Mouse (Mus musculus): ENCODE data around the gene Lmtk2.

Gene Lmtk2

DNA sequence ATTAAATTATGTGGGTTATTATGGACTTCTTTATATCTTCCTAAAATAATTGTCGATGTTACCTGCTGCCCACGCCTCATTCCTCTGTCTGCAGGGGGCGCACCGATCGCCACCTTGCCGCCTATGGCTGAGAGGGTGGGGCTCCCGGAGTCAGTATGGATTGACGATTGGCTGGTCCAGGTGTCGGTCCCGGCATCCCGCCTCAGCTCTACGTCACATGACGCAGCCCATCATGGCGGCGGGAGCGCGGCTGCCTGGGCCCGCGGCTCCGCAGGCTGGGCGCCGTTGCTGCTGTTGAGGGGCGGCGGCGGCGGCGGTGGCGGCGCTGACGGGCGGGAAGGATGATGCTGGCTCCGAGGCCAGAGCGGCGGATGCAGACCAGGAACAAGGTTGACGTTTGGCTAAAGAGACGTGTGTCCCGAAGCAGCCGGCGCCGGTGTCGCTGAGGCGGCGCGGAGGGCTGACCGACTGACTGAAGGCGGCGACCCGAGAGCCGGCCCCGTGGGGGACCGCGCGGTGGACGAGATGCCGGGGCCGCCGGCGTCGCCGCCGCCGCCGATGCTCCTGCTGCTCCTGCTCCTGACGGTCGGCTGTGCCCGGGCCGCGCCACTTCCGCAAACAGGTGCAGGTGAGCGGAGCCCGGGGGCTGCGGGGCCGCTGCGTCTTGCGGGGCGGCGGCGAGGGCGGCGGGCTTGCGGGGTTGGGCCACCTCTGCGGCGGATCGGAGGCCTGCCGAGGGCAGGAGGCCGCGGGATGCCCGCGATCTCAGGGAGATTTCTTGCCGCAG, at the start of gene Lmtk2:
TSS of gene Lmtk2 (plus strand) at position 288 of the 787 bp plus-strand sequence.
- DNase-seq (ENCODE audit: low read depth, low spot score), result peak; percentile 86

DNA sequence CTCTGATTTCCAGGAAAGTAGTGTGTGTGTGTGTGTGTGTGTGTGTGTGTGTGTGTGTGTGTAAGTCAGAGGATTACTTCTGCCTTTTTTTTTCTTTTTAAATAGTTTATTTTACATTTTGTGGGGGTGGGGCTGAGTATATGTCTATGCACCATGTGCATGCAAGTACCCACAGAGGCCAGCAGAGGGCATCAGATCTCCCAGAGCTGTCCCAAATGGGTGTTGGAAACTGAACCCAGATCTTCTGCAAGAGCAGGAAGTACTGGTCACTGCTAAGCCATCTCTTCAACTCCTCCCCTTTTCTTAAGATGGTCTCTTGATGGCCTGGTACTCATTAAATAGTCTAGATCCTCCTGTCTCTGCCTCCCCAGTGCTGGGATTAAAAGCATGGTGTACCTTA, 49.0 kb upstream of the Lmtk2 start:
- DNase-seq (ENCODE audit: low read depth, low spot score), result no peak

DNA sequence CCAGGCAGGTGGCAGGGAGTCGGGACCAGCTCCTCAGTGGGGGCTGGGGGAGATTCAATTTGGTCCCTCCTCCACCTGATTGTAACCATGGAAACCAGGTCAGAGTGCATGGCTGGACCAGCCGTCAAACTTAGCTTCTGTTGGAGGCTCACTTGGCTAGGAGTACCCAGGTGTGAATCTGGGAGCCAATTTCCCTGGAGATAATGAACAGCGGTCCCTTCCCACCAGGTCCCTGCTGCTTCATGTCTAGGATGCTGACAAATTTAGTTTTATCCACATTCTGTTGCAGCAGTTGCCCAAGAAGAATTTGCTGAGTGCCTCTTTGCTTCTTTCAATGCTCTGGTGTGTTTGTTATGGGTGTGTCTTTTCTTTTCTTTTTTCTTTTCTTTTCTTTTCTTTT, 46.8 kb upstream of the Lmtk2 start:
- DNase-seq (ENCODE audit: low read depth, low spot score), result no peak

DNA sequence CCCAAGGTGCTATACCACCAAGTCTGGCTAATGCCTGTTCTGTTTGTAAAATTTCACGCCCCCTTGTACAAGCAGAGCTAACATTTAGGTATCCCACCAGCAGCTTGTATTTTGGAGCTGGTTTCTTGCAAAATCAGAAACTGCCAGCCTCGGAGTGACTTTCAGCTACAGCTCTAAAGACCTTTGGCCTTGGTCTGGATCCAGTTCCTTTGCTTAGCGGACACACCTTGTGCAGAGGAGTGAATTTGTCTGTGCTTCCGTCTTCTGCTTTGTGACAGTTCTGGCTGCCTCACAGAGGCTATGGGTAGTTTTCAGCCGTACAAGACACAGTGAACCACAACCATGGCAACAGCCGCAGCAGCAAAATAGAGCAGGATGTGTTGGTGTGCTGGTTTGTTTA, 45.9 kb upstream of the Lmtk2 start:
- no peak for DNase-seq (ENCODE audit: low read depth, low spot score)

DNA sequence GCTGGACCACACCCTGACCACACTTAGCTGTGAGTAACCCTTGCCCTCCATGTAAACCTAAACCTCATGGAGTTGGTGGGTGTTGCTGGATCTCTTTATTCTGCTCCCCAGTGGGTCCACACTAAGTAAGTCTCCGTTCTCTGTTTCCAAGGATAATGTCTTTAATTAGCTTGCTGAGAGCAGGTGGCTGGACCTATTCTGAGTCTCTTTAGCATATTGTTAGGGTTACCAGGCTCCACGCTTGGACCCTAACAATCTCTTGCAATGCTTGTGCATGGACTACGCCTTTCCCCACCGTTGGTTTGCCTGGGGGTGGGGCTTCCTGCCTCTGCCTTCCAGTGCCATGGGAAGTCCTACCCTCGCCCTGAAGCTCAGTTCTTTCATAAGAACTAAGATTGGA, 36.1 kb upstream of the Lmtk2 start:
- no peak for DNase-seq (ENCODE audit: low read depth, low spot score)

DNA sequence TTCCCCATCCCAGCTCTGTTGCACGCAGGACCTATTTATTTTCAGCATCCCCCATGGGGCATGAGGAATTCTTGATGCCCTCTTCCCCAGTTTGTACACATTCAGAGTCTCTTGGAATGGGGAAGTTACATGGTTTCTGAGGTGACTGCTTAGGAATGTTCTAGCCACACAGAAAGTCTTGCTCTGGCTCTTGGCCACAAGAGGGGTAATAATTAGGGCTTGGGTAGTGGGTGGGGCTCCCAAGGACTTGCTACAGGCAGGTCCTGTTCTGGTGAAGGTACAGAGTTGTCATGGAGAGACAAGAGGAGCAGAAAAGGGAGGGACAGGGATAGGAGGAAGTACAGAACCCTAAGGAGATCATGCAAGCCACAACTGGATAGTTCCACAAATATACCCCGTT, 34.2 kb upstream of the Lmtk2 start:
- no peak for DNase-seq (ENCODE audit: low read depth, low spot score)

DNA sequence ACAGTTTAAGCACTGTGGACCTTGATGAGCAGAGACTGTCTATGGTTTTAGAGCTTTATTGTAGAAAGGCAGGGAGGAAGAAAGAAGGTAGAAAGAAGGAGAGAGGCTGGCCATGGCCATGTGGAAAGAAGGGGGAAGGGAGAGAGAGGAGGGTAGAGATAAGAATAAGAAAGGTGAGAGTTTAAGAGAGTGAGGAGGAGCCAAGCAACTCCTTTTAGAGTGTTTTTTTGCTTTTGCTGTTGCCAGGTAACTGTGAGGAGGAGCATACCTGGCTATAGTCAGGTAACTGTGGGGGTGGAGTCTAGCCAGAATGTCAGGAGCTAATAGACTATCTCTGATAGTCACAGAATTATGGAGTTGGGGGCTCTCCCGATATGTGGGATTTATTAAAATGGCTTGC, 30.2 kb upstream of the Lmtk2 start:
- no peak for DNase-seq (ENCODE audit: low read depth, low spot score)

DNA sequence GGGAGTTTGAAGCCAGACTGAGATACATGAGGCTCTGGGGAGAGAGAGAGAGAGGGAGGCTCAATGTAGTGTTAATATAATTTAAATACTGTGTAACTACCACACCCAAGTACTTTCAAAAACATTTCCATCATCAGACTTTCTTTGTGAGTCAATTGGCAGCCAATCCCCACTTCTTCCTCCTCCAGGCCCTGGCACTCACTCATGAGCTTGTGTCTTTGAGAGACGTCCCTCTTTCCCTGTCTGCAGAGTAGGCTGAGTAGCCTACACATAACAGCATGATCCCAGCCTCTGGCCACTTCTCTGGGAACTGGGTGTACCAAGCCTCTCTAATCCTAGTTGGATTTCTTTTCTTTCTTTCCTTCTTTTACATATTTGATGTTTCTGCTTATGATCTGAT, 29.0 kb upstream of the Lmtk2 start:
- no peak for DNase-seq (ENCODE audit: low read depth, low spot score)

DNA sequence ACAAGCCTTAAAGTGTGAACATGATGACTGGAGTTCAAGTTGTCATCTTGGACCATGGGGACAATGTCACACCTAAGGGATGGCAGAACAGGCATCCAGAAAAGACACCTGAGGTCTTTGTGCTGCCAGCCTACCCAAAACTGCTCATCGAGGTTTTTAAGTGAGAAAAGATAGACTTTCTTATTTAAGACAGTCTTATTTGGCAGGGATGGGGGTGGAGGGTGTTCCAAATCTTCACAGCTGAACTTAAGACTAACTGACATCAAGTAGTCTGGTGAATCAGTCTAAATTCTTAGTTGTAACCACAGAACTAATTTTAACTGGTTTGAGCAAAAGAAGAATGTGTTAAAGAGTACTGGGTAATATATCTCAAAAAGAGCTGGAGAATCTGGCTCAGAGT, 22.7 kb upstream of the Lmtk2 start:
- no peak for DNase-seq (ENCODE audit: low read depth, low spot score)

DNA sequence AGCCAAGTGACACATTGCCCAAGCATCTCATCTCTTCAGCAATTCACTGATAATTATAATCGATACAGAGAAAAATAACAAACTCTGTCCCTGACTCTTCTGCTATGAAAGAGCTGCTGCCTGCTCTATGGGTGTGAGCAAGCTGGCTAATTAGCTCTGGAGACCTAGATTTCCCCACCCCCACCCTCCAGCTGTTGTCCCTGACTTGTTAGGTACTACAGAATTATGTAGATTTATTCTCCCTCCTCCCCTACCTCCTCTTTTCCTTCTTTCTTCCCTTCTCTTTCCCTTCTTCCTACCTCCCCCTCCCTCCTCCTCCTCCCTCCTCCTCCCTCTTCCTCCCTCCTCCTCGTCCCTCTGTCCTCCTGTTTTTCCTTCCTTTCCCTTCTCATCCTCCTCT, 19.4 kb upstream of the Lmtk2 start:
- no peak for DNase-seq (ENCODE audit: low read depth, low spot score)

DNA sequence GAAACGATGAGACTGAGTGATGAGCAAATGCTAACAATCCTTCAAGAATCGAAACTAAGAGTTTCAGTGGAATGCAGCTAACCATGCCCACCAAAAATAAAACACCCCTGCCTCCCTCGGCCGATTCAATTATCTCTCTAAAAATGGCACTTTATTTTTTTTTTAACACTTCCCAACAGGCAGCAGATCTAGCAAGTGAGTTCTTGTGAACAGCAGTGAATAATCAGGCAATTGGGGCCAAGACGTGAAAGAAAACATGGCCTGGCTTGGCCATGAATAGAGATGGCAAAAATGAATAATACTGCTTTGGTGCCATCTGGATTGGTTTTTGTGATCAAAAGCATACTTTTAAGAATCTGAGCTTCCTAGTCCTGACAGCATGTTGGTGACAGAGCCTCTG, 18.2 kb upstream of the Lmtk2 start:
- DNase-seq (ENCODE audit: low read depth, low spot score), result peak; percentile 37

DNA sequence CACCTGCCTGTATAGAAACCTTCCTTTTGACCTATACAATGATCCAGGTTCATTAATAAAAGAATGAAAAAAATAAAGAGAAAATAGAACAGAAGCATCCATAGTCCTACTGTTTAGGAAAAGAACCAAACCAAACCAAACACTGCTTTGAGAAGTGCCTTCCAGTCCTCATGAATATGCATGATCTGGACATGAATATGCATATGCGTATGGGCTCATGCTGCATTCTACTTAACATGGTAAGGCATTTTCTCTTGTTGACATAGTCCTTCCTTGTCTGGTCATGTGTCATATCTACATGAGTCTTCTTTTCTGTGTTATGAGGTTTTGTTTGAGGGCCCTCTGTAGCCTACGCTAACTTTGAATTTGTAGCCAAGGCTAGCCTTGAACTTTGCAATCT, 16.7 kb upstream of the Lmtk2 start:
- no peak for DNase-seq (ENCODE audit: low read depth, low spot score)

DNA sequence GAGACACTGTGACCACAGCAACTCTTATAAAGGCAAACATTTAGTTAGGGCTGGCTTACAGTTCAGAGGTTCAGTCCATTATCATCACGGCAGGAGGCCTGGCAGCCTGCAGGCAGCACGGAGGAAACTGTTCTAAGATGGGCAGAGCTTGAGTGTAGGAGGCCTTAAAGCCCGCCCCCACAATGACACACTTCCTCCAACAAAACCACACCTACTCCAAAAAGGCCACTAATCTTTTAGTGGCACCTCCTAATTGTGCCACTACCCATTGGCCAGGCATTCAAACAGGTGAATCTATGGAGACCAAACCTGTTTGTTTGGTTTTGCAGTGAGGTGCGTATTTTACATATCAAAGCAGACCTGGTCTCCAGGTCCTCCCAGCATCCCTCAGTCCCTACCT, 16.0 kb upstream of the Lmtk2 start:
- DNase-seq (ENCODE audit: low read depth, low spot score), result no peak

DNA sequence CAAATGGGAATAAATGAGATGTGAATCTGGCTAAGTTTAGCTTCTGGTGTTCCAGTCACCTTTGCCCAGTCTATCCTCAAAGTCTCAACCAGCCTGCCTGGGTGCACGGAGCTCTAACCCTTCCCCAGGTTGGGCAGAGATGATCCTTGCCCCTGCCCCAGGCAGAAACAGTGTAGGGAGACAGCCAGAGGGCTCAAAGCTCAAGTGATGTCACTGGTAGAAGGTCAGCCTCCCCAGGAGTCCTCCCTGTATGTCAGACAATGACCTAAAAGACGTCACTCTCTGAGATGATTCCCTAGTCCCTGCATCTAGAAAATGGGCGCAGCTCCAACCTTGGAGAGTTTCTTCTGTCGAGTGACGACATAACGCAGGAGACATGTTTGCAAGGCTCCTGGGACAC, 14.5 kb upstream of the Lmtk2 start:
- DNase-seq (ENCODE audit: low read depth, low spot score), result no peak

DNA sequence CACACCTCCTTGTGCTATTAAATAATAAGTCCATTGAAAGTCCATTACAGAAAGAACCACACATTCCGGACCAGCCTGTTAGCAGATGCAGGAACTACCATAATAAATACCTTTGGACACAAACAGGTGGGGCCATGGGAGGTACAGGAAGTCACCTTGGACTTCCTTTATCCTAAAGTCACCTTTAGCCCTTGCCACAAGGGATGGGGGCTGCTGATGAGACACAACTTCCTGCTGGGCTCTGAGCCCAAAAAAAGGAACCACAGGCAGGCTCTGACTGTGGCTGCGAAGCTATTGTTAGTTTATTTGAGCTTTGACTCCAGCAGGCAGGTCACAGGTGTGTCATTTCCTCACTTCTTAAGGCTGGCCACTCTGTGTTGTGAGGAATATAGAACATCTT, 13.7 kb upstream of the Lmtk2 start:
- no peak for DNase-seq (ENCODE audit: low read depth, low spot score)

DNA sequence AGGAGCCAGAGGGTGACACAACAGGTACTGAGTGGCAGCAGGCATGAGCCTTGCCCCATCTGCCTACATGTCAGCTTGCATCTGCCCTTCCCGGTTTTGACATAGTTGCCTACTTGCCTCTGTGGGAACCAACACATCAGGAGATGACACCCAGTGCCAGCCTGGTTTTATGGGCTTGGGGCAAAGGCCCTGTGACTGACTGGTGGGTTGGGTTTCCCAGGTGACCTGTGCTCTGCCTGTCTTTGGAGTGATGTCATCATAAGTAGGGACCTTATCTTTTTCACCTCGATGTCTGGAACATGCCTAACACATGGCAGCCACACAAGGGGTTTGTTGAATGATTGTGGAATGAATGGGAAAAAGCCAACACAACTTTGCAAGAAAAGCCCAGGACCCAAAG, 11.9 kb upstream of the Lmtk2 start:
- no peak for DNase-seq (ENCODE audit: low read depth, low spot score)

DNA sequence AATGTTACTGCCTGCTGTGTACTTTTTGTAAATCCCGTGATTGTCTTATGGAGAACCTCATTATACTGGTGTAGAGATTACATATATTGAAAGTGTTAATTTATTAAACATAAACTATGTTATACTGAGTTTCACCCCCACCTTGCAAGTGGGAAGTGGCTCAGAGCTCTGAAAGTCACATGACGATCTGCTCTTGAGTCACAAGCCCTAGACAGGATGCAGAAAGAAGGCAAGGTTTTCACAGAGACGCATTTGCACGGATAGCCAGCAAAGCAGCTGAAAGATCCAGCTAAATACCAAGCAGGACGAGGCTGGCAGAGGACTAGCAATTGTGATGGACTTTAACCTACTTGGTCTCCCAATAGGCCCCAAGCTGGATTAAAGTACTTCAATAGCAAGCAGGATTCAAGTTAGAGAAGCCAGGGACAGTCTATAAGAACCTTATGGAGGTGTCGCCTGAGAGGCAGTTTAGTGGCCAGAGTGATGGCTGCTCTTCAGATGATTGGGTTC, 4.7 kb upstream of the Lmtk2 start:
- DNase-seq (ENCODE audit: low read depth, low spot score), result no peak

DNA sequence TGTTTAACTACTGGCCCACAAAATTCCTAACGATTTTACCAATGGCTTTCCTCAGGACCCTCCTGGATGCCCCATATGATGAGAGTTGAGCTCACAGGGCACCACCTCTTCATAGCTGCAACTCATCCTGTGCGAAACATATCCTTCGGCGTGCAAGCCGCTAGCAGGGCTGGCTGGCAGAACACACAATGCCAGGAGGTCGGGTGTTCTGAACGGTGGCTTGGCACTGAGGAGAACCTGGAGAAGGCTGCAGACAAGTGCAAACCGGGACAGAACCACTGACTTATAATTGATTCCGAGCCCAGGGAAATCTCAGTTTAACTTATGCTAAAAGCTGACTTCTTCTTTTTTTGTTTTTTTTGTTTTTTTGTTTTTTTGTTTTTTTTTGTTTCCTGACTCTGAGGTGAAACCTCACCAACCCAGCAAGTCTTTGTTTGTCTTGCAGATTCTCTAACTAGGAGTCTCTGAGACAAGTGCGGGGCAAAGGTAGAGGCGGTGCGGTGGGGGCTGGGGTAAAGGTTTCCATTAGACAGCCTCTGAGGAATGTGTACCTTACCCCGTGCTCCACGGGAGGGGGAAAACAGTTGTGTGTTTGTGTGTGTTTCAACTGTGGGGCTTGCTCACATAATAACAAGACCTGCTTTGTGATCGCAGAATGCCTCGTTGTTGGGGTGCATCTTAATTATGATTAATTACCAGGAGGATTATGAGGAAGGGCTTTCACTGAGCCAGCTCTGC, 2.2 kb upstream of the Lmtk2 start:
- no peak for DNase-seq (ENCODE audit: low read depth, low spot score)

DNA sequence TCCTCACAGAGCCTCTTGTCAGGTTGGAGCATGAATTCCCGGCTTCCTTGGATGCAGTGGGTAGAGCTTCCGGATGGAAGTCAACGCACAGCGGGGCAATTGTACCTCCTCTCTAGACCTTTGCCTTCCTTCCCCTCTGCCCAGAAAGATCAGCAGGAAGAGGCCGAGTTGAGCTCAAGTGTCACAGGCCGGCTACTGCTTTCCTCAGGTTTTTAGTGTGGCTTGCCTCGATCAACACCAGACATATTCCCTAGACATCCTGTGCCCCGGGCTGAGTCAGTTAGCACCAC, 1.7 kb upstream of the Lmtk2 start:
- DNase-seq (ENCODE audit: low read depth, low spot score), result no peak

DNA sequence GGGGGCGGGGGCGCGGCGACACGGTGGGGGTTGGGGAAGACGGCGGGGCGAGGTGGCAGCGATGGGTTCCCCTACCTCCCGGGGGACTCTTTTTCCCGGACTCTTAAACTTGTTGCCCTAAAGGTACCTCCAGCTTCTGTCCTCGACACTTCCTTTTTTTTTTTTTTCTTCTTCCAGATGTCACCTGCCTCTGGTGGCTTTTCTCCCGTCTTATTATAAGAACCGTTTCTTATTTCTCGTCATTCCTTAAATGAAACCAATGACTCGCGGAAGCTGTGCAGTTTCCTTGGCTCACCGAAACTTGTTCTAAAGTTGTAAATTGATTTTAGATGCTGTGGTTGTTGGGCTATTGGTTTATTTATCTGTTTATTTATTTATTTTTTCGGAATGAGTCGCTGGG, 712 bp downstream of the Lmtk2 start:
- no peak for DNase-seq (ENCODE audit: low read depth, low spot score)

DNA sequence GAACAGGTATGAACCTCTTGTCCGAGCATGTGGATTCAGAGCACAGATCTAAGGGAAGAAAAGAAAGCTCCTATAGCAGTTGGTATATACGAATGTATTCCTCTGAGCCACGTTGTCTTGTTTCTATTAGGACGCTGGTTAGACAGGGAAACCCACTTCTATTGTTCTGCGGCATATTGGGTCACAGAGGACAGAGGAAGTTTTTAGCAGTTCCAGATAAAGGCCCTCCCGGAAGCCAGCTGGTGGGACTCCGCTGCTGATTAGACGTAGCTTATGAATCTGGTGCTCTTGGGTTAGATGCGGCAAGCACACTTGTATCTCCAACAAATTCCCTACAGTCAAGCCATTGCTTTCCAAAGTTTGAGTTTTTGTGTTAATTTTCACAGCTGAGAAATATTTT, 4.8 kb downstream of the Lmtk2 start:
- no peak for DNase-seq (ENCODE audit: low read depth, low spot score)

DNA sequence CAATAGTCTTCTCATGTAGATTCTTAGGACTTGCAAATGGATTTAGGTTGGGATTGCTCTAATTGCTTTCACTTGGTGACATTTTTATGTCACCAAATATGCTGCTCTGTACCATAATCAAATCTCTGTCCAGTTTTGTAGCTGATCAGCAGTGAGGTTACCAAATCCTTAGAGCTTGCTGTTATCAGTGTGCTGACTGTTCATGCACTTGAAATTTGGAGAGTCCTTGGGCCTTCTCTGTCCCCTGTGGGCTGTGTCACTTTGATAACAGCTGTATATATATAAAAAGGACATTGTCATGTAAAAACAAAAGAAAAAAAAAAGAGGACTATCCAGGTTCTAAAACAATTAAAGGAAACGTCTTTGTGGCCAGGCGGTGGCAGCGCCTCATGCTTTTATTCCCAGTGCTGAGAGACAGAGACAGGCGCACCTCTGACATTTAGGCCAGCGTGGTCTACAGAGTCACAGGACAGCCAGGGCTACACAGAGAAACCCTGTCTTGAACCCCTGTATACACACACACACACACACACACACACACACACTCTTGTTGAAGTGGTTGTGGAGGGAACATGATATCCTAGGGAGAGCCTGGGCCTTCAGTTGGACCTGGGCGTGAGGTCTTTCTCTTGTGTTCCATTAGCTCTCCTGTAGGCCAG, 5.4 kb downstream of the Lmtk2 start:
- no peak for DNase-seq (ENCODE audit: low read depth, low spot score)

DNA sequence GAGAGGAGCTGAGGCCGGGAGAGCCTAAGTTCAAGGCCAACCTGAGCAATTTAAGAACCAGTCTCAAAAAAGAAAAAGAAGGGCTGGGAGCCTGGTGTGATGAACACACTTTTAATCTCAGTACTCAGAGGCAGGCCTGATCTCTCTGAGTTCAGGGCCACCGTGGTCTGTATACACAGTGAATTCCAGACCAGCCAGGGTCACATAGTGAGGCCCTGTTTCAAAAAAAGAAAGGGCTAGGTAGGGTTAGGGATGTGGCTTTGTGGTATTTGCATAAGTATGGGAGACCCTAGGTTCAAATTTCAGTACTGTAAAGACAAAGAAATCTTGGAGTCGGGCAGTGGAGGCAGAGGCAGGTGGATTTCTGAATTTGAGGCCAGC, 5.9 kb downstream of the Lmtk2 start:
- DNase-seq (ENCODE audit: low read depth, low spot score), result no peak

Measured in brain, embryonic 18.5 days (tissue).